Mouse (Mus musculus) MEL (cell line): ENCODE results near the gene Gm3147.
"Not testable (repeated sequence)": the region's sequence is repeated elsewhere in the genome, so short reads cannot be mapped to it uniquely, and the experiment has no call there.

Experiments
- CTCF ChIP-seq, 3 experiments: IDR thresholded peaks in 2 of 3; conservative IDR thresholded peaks in 1 of 3; 2 replicates each; pipeline ENCODE4 v1.5.1; 2011 to 2012; ENCODE audit warnings: low read length in 3 of 3, low read depth in 2 of 3, mild to moderate bottlenecking in 2 of 3, improper control_type of control experiment in 1 of 3, inconsistent platforms in 1 of 3, mixed read lengths in 1 of 3, moderate library complexity in 1 of 3; ENCODE audit not compliant: control insufficient read depth in 1 of 3, insufficient read depth in 1 of 3, poor library complexity in 1 of 3, severe bottlenecking in 1 of 3
- MAX ChIP-seq: IDR thresholded peaks from 2 replicates; pipeline ENCODE4 v1.6.1; 2011; ENCODE audit warnings: low read length, improper control_type of control experiment
- NELFE ChIP-seq: IDR thresholded peaks from 2 replicates; pipeline ENCODE4 v1.6.1; 2011; ENCODE audit warnings: low read depth, low read length, improper control_type of control experiment
- POLR2A ChIP-seq, 2 experiments: IDR thresholded peaks; 2 replicates each; pipeline ENCODE4 v1.6.1; 2011 to 2012; ENCODE audit warnings: low read length in 2 of 2, mild to moderate bottlenecking in 2 of 2, control low read depth in 1 of 2, improper control_type of control experiment in 1 of 2, low read depth in 1 of 2, moderate library complexity in 1 of 2; ENCODE audit not compliant: control insufficient read depth in 1 of 2, insufficient read depth in 1 of 2, poor library complexity in 1 of 2
- RAD21 ChIP-seq: IDR thresholded peaks from 2 replicates; pipeline ENCODE4 v1.6.1; 2011; ENCODE audit warnings: mild to moderate bottlenecking, low read depth, low read length, improper control_type of control experiment
- TCF12 ChIP-seq: IDR thresholded peaks from 2 replicates; pipeline ENCODE4 v1.6.1; 2014; ENCODE audit warnings: low read depth, mild to moderate bottlenecking, inconsistent platforms, low read length, improper control_type of control experiment, moderate library complexity
- ZMIZ1 ChIP-seq: IDR thresholded peaks from 2 replicates; pipeline ENCODE4 v1.6.1; 2012; ENCODE audit warnings: low read depth, mild to moderate bottlenecking, inconsistent platforms, low read length, improper control_type of control experiment, moderate library complexity

- TF ChIP-seq TCF12; RAD21; POLR2A (IDR thresholded peaks at IDR 0.05; ENCODE audit: control insufficient read depth in 1 of 2, insufficient read depth in 1 of 2, low read depth in 1 of 2, low read length in 2 of 2, poor library complexity in 1 of 2); MAX; ZMIZ1; CTCF (IDR thresholded peaks at IDR 0.05 in 2 of 3, conservative IDR thresholded peaks at IDR 0.05 in 1 of 3; ENCODE audit: control insufficient read depth in 1 of 3, insufficient read depth in 1 of 3, low read depth in 2 of 3, low read length in 3 of 3, poor library complexity in 1 of 3, severe bottlenecking in 1 of 3); NELFE: not testable (repeated sequence)
These were observed at the start of gene Gm3147 for GRCm38 (mm10) chr5:94616242-94616641.
